1 mouse cellular context compared by ENCODE assay signal in the genomic region with DNA sequence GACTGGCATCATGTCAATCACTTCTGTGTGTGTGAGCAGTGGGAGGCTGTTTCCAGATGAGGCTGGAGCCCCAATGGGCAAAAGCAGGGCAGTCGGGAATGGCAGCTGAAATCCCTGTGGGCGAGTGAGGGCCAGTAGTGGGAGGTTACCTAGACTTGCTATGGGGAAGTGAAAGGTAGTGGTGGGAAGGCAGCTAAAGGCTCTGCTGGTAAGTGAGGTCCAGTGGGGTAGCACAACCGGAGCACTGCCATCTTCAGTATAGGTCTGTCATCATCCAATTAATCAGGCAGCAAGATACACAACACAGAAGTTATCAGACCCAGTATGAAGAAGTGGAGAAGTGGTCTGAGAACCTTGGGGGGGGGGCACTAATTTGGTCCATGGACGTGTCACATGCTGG.
A peak's percentile ranks its signal among the peaks of the same experiment; 100 is the strongest.
TF ChIP-seq lines count a peak whose summit lies in the region.

No protein-coding gene starts in this region.

TF ChIP-seq in CH12.LX, 34 proteins besides CTCF, POLR2A, EP300 and RAD21:
- TF ChIP-seq IRF4 (IDR thresholded peaks at IDR 0.05; ENCODE audit: low read depth, low read length), result peak; percentile 57; the same call in 1 of the 2 replicates
- TF ChIP-seq POLR2AphosphoS2 (IDR thresholded peaks at IDR 0.05; ENCODE audit: low read depth, low read length), result no peak
